Mouse (Mus musculus) heart, postnatal 0 days (tissue): Measurements from ENCODE around the gene Trh. TPM values are rescaled to one million over a fixed set of nuclear protein-coding genes. Genes with fewer than 3 reads are reported as not detected.

ENCODE experiments used
- ATAC-seq: fragments of 200-750 bp; cut with Nextera tagmentation; 2 replicates; pipeline ENCODE4 v1.8.0; 2017; ENCODE audit warnings: low read depth, moderate number of reproducible peaks, moderate library complexity; ENCODE audit not compliant: insufficient read depth
- DNase-seq: peaks from one replicate; pipeline ENCODE4 v3.0.0-alpha.2; 2016; ENCODE audit warnings: low spot score
- H3K27ac ChIP-seq: fragments of 300-500 bp; sonication (generic); 2 replicates; pipeline ENCODE4 v1.5.1; 2014; ENCODE audit warnings: low read depth, mild to moderate bottlenecking
- H3K27me3 ChIP-seq: fragments of 300-500 bp; sonication (generic); 2 replicates; pipeline ENCODE4 v1.6.1; 2014; ENCODE audit warnings: low read length, mixed read lengths; ENCODE audit not compliant: control insufficient read depth, insufficient read depth
- H3K36me3 ChIP-seq: fragments of 300-500 bp; sonication (generic); replicated peaks from 2 replicates; pipeline ENCODE4 v1.6.1; 2014; ENCODE audit warnings: low read length, mixed read lengths; ENCODE audit not compliant: control insufficient read depth, insufficient read depth
- H3K4me1 ChIP-seq: fragments of 300-500 bp; sonication (generic); 2 replicates; pipeline ENCODE4 v1.6.1; 2014; ENCODE audit warnings: antibody characterized with exemption; ENCODE audit not compliant: control insufficient read depth, insufficient read depth
- H3K4me2 ChIP-seq: fragments of 300-500 bp; sonication (generic); 2 replicates; pipeline ENCODE4 v1.6.1; 2014; ENCODE audit warnings: low read depth, mild to moderate bottlenecking, low read length, moderate library complexity
- H3K4me3 ChIP-seq: fragments of 300-500 bp; sonication (generic); 2 replicates; pipeline ENCODE4 v1.5.1; 2014; ENCODE audit warnings: low read depth, low read length
- H3K9ac ChIP-seq: fragments of 300-500 bp; sonication (generic); replicated peaks from 2 replicates; pipeline ENCODE4 v1.6.1; 2014; ENCODE audit warnings: low read depth, low read length, mixed read lengths
- H3K9me3 ChIP-seq: fragments of 300-500 bp; sonication (generic); replicated peaks from 2 replicates; pipeline ENCODE4 v1.6.1; 2016; ENCODE audit warnings: low read length; ENCODE audit not compliant: control insufficient read depth
- CTCF ChIP-seq: IDR thresholded peaks from 2 replicates; pipeline ENCODE4 v1.5.1; 2016; ENCODE audit warnings: antibody characterized with exemption, control low read depth, low read depth
- EP300 ChIP-seq: IDR thresholded peaks from 2 replicates; pipeline ENCODE4 v1.6.1; 2016; ENCODE audit warnings: antibody characterized with exemption, low read depth
- WGBS: fragments of 180-500 bp; shearing (Covaris S2); extraction: QIAGEN DNeasy Blood & Tissue Kit; methylation state at CpG from one replicate; pipeline ENCODE4 v1.1.7; 2014; 5-methylcytosine and 5-hydroxymethylcytosine counted together
- polyA plus RNA-seq: library from polyadenylated mRNA; unstranded; fragments of >200 nt; fragmentation: Nextera tagmentation; extraction: Ambion mirVana; gene quantifications from 2 replicates; pipeline ENCODE4 v1.2.1, GENCODE M21; 2015
- total RNA-seq: library from RNA; depleted of rRNA; stranded (reverse); fragments of >200 nt; gene quantifications from 2 replicates; pipeline ENCODE4 v1.2.3, GENCODE M21; 2014; ENCODE audit warnings: low replicate concordance

Trh gene
- total and polyA plus RNA-seq, 2 experiments from 2014 or later = not detected

- Histone ChIP-seq H3K27ac (no peak overlapping the region), H3K36me3 (no peaks in the 10 kb centered on the region), H3K4me1 (no peaks in the 10 kb centered on the region), H3K4me3 (no peak overlapping the region), H3K9me3 (no peaks in the 10 kb centered on the region), H3K27me3 (no peaks in the 10 kb centered on the region), H3K4me2 (no peak overlapping the region), H3K9ac (no peak overlapping the region)
- TF ChIP-seq CTCF (no peak), EP300 (no peak)
- 50% methylated on average over 12 of the region's 12 CpGs for WGBS
- ATAC-seq = no peak
- DNase-seq = no peak
Observed at GRCm38 (mm10) chr6:92235036-92235435, 9.4 kb downstream of the Trh start.

- no peak overlapping the region for H3K4me3 ChIP-seq
- H3K9ac ChIP-seq = no peak overlapping the region
- no peak for TF ChIP-seq CTCF
- TF ChIP-seq EP300 = no peak
- DNase-seq = no peak
- no peak for ATAC-seq
- H3K4me1 ChIP-seq = no peaks in the 10 kb centered on the region
- no peaks in the 10 kb centered on the region for H3K9me3 ChIP-seq
- no peaks in the 10 kb centered on the region for H3K36me3 ChIP-seq
- no peaks in the 10 kb centered on the region for H3K27me3 ChIP-seq
- H3K27ac ChIP-seq = no peak overlapping the region
- no peak overlapping the region for H3K4me2 ChIP-seq
- WGBS = 51% methylated on average over 4 of the region's 4 CpGs
Observed at GRCm38 (mm10) chr6:92231762-92232161, 12.7 kb downstream of the Trh start.

GRCm38 (mm10) chr6:92231356-92231755, 13.1 kb downstream of the Trh start:
- Histone ChIP-seq H3K27ac (no peak overlapping the region), H3K9ac (no peak overlapping the region), H3K4me2 (no peak overlapping the region), H3K36me3 (no peaks in the 10 kb centered on the region), H3K9me3 (no peaks in the 10 kb centered on the region), H3K4me3 (no peak overlapping the region), H3K4me1 (no peaks in the 10 kb centered on the region), H3K27me3 (no peaks in the 10 kb centered on the region)
- 55% methylated on average over 1 of the region's 1 CpGs for WGBS
- DNase-seq (no peak), ATAC-seq (no peak)
- TF ChIP-seq CTCF (no peak), EP300 (no peak)

GRCm38 (mm10) chr6:92229586-92229985, 14.9 kb downstream of the Trh start:
- Histone ChIP-seq H3K27me3 (no peaks in the 10 kb centered on the region), H3K36me3 (no peaks in the 10 kb centered on the region), H3K9me3 (no peaks in the 10 kb centered on the region), H3K4me2 (no peak overlapping the region), H3K4me1 (no peaks in the 10 kb centered on the region), H3K9ac (no peak overlapping the region), H3K4me3 (no peak overlapping the region), H3K27ac (no peak overlapping the region)
- no peak for TF ChIP-seq CTCF
- WGBS = 84% methylated on average over 2 of the region's 2 CpGs
- no peak for DNase-seq
- ATAC-seq = no peak

- Histone ChIP-seq H3K36me3 (no peaks in the 10 kb centered on the region), H3K27ac (no peak overlapping the region), H3K9ac (no peak overlapping the region), H3K27me3 (no peaks in the 10 kb centered on the region), H3K4me2 (no peak overlapping the region), H3K9me3 (no peaks in the 10 kb centered on the region), H3K4me3 (no peak overlapping the region), H3K4me1 (no peaks in the 10 kb centered on the region)
- TF ChIP-seq EP300 (no peak), CTCF (no peak)
- ATAC-seq (no peak), DNase-seq (no peak)
Observed at GRCm38 (mm10) chr6:92229103-92229502, 15.3 kb downstream of the Trh start.

GRCm38 (mm10) chr6:92224981-92225380, 19.5 kb downstream of the Trh start:
- H3K27ac ChIP-seq = no peak overlapping the region
- no peaks in the 10 kb centered on the region for H3K4me1 ChIP-seq
- H3K4me3 ChIP-seq = no peak overlapping the region
- DNase-seq (no peak), ATAC-seq (no peak)
- H3K27me3 ChIP-seq = no peaks in the 10 kb centered on the region
- H3K36me3 ChIP-seq = no peaks in the 10 kb centered on the region
- H3K9me3 ChIP-seq = no peaks in the 10 kb centered on the region
- H3K9ac ChIP-seq = no peak overlapping the region
- TF ChIP-seq EP300 (no peak), CTCF (no peak)
- H3K4me2 ChIP-seq = no peak overlapping the region
- 69% methylated on average over 1 of the region's 1 CpGs for WGBS
